Mouse (Mus musculus): ENCODE measurements around the gene Utp20.
"Not testable (repeated sequence)": the region's sequence is repeated elsewhere in the genome, so short reads cannot be mapped to it uniquely, and the experiment has no call there.

The Utp20 gene

GRCm38 (mm10) chr10:88826188-88826946 is at the start of gene Utp20:
TSS of gene Utp20 (minus strand) at chr10:88826804.
- peak; percentile 80 for DNase-seq (ENCODE audit: low spot score)

- DNase-seq (ENCODE audit: low spot score) = no peak
These were observed 48.3 kb upstream of the Utp20 start for GRCm38 (mm10) chr10:88874870-88875269.

- no peak for DNase-seq (ENCODE audit: low spot score)
These were observed 39.4 kb upstream of the Utp20 start for GRCm38 (mm10) chr10:88866017-88866416.

- DNase-seq (ENCODE audit: low spot score) = no peak
These were observed 35.7 kb upstream of the Utp20 start for GRCm38 (mm10) chr10:88862293-88862692.

DNA sequence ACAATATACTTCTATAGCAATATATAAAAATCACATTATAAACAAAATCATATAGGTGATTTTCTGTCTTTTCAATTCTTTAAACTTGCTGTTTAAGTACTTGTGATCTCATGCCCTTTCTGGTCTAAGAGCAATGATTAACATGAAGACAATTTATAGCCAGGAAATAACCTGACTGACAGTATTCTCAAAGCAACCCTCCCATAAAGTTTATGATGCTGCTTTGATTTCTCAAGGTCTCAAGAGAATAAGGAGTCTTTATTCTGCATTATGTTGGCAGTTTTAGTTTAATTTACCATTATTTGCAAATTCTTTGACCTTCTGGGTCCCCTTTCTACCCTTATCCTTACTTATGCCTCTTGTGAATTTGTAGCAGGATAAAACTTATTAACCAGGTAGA is 34.8 kb upstream of the Utp20 start:
- DNase-seq (ENCODE audit: low spot score) = no peak

DNA sequence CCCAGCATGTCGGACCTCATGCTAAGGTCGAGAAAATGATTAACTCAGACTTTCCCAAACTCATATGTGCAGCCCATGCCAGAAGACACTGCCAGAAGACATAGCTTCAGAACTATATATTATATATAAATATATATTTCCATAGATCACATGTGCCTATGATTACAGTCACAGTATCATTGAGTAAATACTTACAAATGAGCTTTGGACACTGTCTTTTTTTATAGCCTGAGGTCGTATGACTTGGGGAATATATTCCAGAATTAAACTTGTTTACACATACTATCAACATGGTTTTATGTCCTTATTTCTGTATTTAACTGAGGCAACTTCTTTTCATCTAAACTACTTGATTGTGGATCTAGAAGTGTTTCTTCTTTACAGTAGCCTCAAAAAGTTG is 34.3 kb upstream of the Utp20 start:
- no peak for DNase-seq (ENCODE audit: low spot score)

DNA sequence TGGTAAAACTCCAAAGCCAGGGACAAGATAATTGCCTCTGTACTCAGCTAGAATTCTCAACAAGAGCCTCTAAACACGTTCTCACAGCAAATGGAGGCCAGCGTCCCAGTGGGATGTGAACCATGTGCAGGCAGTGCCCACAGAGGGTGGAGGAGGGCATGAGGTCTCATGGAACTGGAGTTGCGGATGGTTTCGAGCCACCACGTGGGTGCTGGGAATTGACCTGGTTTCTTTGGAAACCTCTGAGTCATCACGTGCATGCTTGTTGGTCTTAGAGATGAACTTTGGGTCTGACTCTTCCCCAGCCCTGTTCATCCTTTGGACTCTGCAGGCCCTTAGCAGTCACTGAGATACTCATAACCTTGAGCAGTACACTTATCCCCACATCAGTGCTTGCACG is 26.7 kb upstream of the Utp20 start:
- no peak for DNase-seq (ENCODE audit: low spot score)

GRCm38 (mm10) chr10:88849976-88850375 is 23.4 kb upstream of the Utp20 start:
- no peak for DNase-seq (ENCODE audit: low spot score)

GRCm38 (mm10) chr10:88848876-88849476 is 22.4 kb upstream of the Utp20 start:
- no peak for DNase-seq (ENCODE audit: low spot score)

DNA sequence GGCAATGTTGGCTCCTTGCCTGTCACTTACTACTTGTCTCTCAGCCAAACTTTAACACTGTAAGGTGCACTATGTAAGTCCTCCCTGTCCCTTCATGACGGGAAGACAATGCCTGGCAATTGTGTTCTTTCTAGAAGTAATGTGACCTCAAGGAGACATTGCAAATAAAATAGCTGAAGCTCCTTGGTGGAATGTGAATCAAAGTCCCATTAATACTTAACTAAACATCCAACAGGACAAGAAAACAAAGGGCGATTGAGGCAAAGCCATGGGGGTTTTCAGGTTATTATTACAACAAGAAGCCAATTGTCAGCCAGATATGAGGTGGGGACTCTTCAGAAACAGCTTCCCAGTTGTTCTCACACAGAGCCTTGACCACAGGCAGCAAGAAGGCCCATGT is 7.6 kb upstream of the Utp20 start:
- DNase-seq (ENCODE audit: low spot score) = no peak

DNA sequence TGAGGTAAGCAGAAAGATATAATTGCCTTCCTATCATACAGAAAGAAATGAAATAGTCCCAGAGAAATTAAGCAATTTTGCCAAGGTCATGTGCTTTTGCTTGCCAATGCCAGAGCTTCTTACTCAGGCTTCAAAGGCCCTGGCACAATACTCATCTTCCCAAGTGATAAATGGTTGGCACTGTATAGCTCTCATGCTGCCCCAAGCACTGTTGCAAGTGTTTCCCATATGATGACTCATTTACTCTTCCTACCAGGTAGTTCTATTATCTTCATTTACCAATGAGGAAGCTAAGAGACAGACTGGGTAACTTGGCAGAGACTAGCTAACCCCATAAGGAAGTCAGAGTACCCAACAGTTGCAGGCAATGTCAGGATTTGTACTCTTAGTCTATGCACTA is 1.8 kb upstream of the Utp20 start:
- DNase-seq (ENCODE audit: low spot score) = no peak

GRCm38 (mm10) chr10:88827596-88827995 is 992 bp upstream of the Utp20 start:
- no peak for DNase-seq (ENCODE audit: low spot score)

DNA sequence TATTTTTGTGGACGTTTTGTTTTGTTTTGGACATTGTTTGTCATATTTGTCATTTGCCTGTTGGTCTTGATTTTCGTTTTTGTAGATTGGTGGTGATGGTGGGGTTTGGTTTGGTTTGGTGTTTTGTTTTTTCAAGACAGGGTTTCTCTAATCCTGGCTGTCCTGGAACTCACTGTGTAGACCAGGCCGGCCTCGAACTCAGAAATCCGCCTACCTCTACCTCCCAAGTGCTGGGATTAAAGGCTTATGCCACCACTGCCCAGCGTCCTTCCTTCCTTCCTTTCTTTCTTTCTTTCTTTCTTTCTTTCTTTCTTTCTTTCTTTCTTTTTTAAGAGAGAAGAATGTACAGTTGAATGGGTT is 323 bp upstream of the Utp20 start:
- DNase-seq (ENCODE audit: low spot score) = not testable (repeated sequence)

- DNase-seq (ENCODE audit: low spot score) = no peak
These were observed 9.3 kb downstream of the Utp20 start for GRCm38 (mm10) chr10:88817335-88817734.

- no peak for DNase-seq (ENCODE audit: low spot score)
These were observed 11.3 kb downstream of the Utp20 start for GRCm38 (mm10) chr10:88815256-88815655.

DNA sequence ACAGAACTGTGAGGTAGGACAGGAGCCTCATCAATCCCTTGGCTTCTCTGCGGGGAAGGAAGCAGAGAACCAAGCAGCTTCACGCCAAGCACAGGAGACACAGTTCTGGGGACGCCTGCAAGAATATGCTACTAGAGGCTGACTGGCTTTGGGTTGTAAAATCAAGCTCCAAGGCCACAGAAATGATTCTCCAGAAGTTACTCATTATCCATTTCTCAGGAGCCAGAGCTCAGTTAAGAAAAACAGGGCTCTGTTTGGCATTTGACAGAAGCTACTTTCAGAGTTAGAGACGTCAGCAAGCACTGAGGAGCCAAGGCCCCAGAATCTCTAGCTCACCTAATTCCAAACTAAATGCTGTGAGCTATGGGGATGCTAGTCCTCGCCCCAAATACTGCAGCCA is 14.9 kb downstream of the Utp20 start:
- DNase-seq (ENCODE audit: low spot score) = no peak

GRCm38 (mm10) chr10:88802236-88802635 is 24.4 kb downstream of the Utp20 start:
- no peak for DNase-seq (ENCODE audit: low spot score)

- no peak for DNase-seq (ENCODE audit: low spot score)
These were observed 27.2 kb downstream of the Utp20 start for GRCm38 (mm10) chr10:88799381-88799780.

GRCm38 (mm10) chr10:88797452-88797851 is 29.2 kb downstream of the Utp20 start:
- no peak for DNase-seq (ENCODE audit: low spot score)

GRCm38 (mm10) chr10:88796939-88797338 is 29.7 kb downstream of the Utp20 start:
- no peak for DNase-seq (ENCODE audit: low spot score)

DNA sequence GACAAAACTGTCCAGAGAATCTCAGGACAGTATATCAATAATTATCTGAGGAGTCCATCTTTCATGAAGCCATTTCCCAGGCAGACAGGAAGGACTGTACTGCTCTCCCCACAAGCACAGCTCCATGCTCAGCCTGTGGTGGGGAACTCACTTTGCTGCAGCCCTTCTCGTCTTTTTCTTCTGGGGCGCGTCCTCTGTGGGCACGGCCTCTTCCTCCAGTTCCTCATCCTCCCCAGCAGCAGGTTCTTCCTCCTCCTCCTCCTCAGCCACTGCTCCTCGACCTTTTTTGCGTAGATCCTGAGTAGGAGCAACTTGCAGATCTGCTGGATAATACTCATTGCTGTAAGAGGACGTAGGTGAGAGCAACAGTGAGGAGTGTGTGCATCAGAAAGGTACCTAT is 31.4 kb downstream of the Utp20 start:
- no peak for DNase-seq (ENCODE audit: low spot score)

DNA sequence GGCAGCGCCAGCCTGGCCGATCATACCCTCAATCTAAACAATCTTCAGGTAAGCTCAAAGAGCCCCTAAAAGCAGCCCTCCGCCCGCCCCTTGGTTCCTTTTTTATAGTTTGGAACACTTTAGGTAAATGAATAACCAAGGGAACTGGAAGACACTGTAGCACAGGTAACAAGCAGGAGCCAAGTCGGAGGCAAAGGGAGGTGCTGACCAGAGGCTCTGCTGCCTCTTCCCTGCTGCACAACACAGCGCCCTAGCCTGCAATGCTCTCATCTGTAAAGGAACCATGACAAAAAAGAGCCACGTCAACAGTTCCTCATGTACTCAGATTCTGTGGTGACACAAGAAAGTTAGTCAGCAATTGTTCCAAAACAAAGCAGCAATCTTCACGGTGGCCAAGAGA is 32.0 kb downstream of the Utp20 start:
- DNase-seq (ENCODE audit: low spot score) = no peak

- no peak for DNase-seq (ENCODE audit: low spot score)
These were observed 32.9 kb downstream of the Utp20 start for GRCm38 (mm10) chr10:88793671-88794070.

DNA sequence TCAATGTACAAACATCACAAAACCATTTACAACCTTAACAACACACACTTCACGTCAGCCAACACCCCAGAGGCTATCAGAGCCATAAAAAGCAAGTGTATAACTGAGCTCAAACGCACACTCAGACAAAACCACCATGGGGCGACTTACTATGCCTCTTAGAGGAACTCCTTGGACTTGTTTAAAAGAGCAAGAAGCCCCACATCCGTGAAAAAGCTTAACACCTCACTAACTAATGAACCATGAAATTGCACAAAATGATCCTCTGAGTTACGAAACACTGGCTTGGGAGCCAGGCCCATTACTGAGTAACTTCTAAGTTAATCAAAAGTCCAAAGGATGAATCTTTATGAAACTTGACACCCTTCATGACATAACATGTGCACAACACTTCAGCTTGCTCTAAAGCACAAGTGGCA is 42.1 kb downstream of the Utp20 start:
- no peak for DNase-seq (ENCODE audit: low spot score)

All from ovary, postnatal 36 days (tissue).